Mouse (Mus musculus) left cerebral cortex, postnatal 25 days (tissue): ENCODE measurements at regions not wholly inside any gene's neighbourhood (a gene's known extent, or its start where the extent isn't known, plus 50 kb on each side); places are given as distances from the start of the nearest gene placed in this dataset.

Experiments
- DNase-seq, 2 experiments: peaks; one replicate each; pipeline ENCODE4 v3.0.0; 2022; ENCODE audit warnings: low spot score in 2 of 2, mixed read lengths in 1 of 2
- intact Hi-C: fragments of 180-260 bp; cut with DNase I; formaldehyde crosslinking; loops from one replicate; pipeline ENCODE4 v1.15.1; 2025

GRCm38 (mm10) chr8:25353405-25353804 is 529.2 kb upstream of the Adam5 start:
- no peak for DNase-seq
- intact Hi-C loops: no loop called here

GRCm38 (mm10) chr8:25348003-25348683 is 524.0 kb upstream of the Adam5 start:
- intact Hi-C loops: no loop called here

GRCm38 (mm10) chr8:25343160-25343602 is 519.0 kb upstream of the Adam5 start:
- intact Hi-C loops: no loop called here
- no peak for DNase-seq

More at GRCm38 (mm10) chr8:25348003-25348683, 524.0 kb upstream of the Adam5 start:
- DNase-seq: no peak

- intact Hi-C loops: no loop called here
- DNase-seq: no peak
These were observed 518.3 kb upstream of the Adam5 start for GRCm38 (mm10) chr8:25342501-25342900.

GRCm38 (mm10) chr8:25341225-25341624 is 517.1 kb upstream of the Adam5 start:
- intact Hi-C loops: no loop called here

GRCm38 (mm10) chr8:25340729-25341128 is 516.6 kb upstream of the Adam5 start:
- intact Hi-C loops: no loop called here
- no peak for DNase-seq

More at GRCm38 (mm10) chr8:25341225-25341624, 517.1 kb upstream of the Adam5 start:
- DNase-seq: no peak

- DNase-seq: no peak
- intact Hi-C loops: no loop called here
These were observed 508.0 kb upstream of the Adam5 start for GRCm38 (mm10) chr8:25332120-25332607.

- intact Hi-C loops: no loop called here
These were observed 507.1 kb upstream of the Adam5 start for GRCm38 (mm10) chr8:25331161-25331776.

GRCm38 (mm10) chr8:25329791-25330190 is 505.6 kb upstream of the Adam5 start:
- intact Hi-C loops: no loop called here
- DNase-seq: no peak

More at GRCm38 (mm10) chr8:25331161-25331776, 507.1 kb upstream of the Adam5 start:
- no peak for DNase-seq

GRCm38 (mm10) chr8:25328318-25328717 is 504.1 kb upstream of the Adam5 start:
- intact Hi-C loops: no loop called here

GRCm38 (mm10) chr8:25326930-25327329 is 502.8 kb upstream of the Adam5 start:
- DNase-seq: no peak
- intact Hi-C loops: no loop called here

More at GRCm38 (mm10) chr8:25328318-25328717, 504.1 kb upstream of the Adam5 start:
- DNase-seq: no peak

- no peak for DNase-seq
- intact Hi-C loops: no loop called here
These were observed 502.1 kb upstream of the Adam5 start for GRCm38 (mm10) chr8:25326257-25326656.

- no peak for DNase-seq
These were observed 500.6 kb upstream of the Adam5 start for GRCm38 (mm10) chr8:25324731-25325130.

GRCm38 (mm10) chr8:25323643-25324420 is 499.7 kb upstream of the Adam5 start:
- intact Hi-C loops: no loop called here
- no peak for DNase-seq

More at GRCm38 (mm10) chr8:25324731-25325130, 500.6 kb upstream of the Adam5 start:
- intact Hi-C loops: no loop called here

- DNase-seq: no peak
- intact Hi-C loops: no loop called here
These were observed 492.2 kb upstream of the Adam5 start for GRCm38 (mm10) chr8:25316383-25316782.

- DNase-seq: no peak
- intact Hi-C loops: no loop called here
These were observed 487.8 kb upstream of the Adam5 start for GRCm38 (mm10) chr8:25311811-25312533.

GRCm38 (mm10) chr8:25307956-25308355 is 483.8 kb upstream of the Adam5 start:
- intact Hi-C loops: no loop called here
- no peak for DNase-seq

- DNase-seq: no peak
- intact Hi-C loops: no loop called here
These were observed 483.3 kb upstream of the Adam5 start for GRCm38 (mm10) chr8:25307511-25307910.

GRCm38 (mm10) chr8:25306769-25307491 is 482.8 kb upstream of the Adam5 start:
- intact Hi-C loops: no loop called here
- DNase-seq: no peak
